Mouse (Mus musculus) kidney, adult 2 months (tissue): ENCODE data around the gene Snrpa.

Experiments
- CTCF ChIP-seq: fragments of 200-500 bp; conservative IDR thresholded peaks from 2 replicates; pipeline ENCODE4 v1.5.1; 2011; ENCODE audit warnings: low read depth, mild to moderate bottlenecking, control low read depth, low read length, moderate library complexity, mixed read lengths; ENCODE audit not compliant: insufficient read depth, insufficient read length
- POLR2A ChIP-seq: fragments of 200-500 bp; IDR thresholded peaks from one replicate; pipeline ENCODE4 v1.6.1; 2011; ENCODE audit warnings: low read depth, low read length, control low read depth

- TF ChIP-seq CTCF (no peak), POLR2A (no peak)
These were observed 21.6 kb downstream of the Snrpa start for GRCm38 (mm10) chr7:27174496-27174895.
